Mouse (Mus musculus) embryonic facial prominence, embryonic 15.5 days (tissue): ENCODE results near the gene Yipf6. TPM values are rescaled to one million over a fixed set of nuclear protein-coding genes. Genes with fewer than 3 reads are reported as not detected.

Source experiments
- ATAC-seq: fragments of 200-750 bp; cut with Nextera tagmentation; 2 replicates; pipeline ENCODE4 v1.8.0; 2017; ENCODE audit warnings: low read depth, moderate TSS enrichment; ENCODE audit not compliant: insufficient number of reproducible peaks, low FRiP score, low TSS enrichment
- H3K27ac ChIP-seq: fragments of 300-500 bp; sonication (generic); replicated peaks from 2 replicates; pipeline ENCODE4 v1.5.1; 2015; ENCODE audit warnings: mild to moderate bottlenecking, inconsistent platforms
- H3K27me3 ChIP-seq: fragments of 300-500 bp; sonication (generic); 2 replicates; pipeline ENCODE4 v1.6.1; 2015; ENCODE audit warnings: inconsistent platforms
- H3K36me3 ChIP-seq: fragments of 300-500 bp; sonication (generic); 2 replicates; pipeline ENCODE4 v1.6.1; 2015; ENCODE audit warnings: mild to moderate bottlenecking, inconsistent platforms
- H3K4me1 ChIP-seq: fragments of 300-500 bp; sonication (generic); 2 replicates; pipeline ENCODE4 v1.6.1; 2015; ENCODE audit warnings: inconsistent platforms
- H3K4me2 ChIP-seq: fragments of 300-500 bp; sonication (generic); replicated peaks from 2 replicates; pipeline ENCODE4 v1.6.1; 2015; ENCODE audit warnings: mild to moderate bottlenecking, inconsistent platforms
- H3K4me3 ChIP-seq: fragments of 300-500 bp; sonication (generic); replicated peaks from 2 replicates; pipeline ENCODE4 v1.5.1; 2015; ENCODE audit warnings: mild to moderate bottlenecking, inconsistent platforms
- H3K9ac ChIP-seq: fragments of 300-500 bp; sonication (generic); 2 replicates; pipeline ENCODE4 v1.6.1; 2015; ENCODE audit warnings: inconsistent platforms
- H3K9me3 ChIP-seq: fragments of 300-500 bp; sonication (generic); replicated peaks from 2 replicates; pipeline ENCODE4 v1.6.1; 2016; ENCODE audit warnings: inconsistent platforms
- WGBS: fragments of 180-500 bp; shearing (Covaris S2); methylation state at CpG from one replicate; pipeline ENCODE4 v1.1.7; 2015; 5-methylcytosine and 5-hydroxymethylcytosine counted together
- polyA plus RNA-seq: library from polyadenylated mRNA; unstranded; fragments of >200 nt; fragmentation: Nextera tagmentation; extraction: Ambion mirVana; gene quantifications from 2 replicates; pipeline ENCODE4 v1.2.1, GENCODE M21; 2015

The Yipf6 gene
- polyA plus RNA-seq = 19.0 and 20.6 TPM in 2 replicates

DNA sequence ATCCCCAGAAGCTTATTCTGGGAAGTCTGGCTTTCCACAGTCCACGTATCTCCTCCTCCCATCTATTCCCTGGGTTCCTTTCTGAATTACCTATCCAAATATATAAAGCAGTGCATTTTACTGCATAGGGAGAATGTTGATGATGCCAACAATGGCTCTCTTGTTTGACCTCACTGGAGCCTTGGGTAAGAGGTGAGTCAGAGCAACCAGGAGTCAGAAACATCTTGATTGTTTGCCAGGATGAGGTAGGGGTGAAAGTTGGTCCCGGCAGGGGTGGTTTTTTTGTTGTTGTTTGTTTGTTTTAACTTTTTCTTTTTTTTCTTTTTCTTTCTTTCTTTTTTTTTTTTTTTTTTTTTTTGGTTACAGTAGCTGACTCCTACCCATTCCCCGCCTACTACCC lies at the start of gene Yipf6:
Gene Yipf6, plus strand, starts transcription at position 216 of the 400 bp plus-strand sequence.
- no peak for ATAC-seq
- 68% methylated on average over 3 of the region's 3 CpGs for WGBS
- no peaks in the 10 kb centered on the region for H3K27me3 ChIP-seq
- H3K27ac ChIP-seq = peak within 1 kb of the TSS; percentile 97
- no peaks in the 10 kb centered on the region for H3K36me3 ChIP-seq
- H3K4me1 ChIP-seq = peaks cover 5% of the 10 kb centered on the region
- H3K4me3 ChIP-seq = peak within 1 kb of the TSS; percentile 61
- no peaks in the 10 kb centered on the region for H3K9me3 ChIP-seq
- H3K4me2 ChIP-seq = peak within 1 kb of the TSS; percentile 51
- peak within 1 kb of the TSS; percentile 48 for H3K9ac ChIP-seq

DNA sequence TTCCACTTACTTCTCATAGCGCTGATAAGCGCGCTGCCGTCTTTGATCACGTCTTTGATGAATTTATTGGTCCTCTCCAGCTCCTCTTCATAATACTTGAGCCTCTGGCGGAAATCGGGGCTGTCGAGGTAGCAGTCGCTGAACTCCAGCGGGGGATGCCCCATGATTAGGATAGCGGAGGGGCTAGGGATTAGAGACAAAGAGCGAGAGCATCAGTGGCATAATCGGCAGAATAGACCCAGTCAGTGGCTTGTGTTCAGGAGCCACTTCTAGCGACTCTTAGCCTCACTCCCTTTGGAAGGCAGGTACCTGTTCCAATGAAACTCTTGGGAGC lies 46.1 kb upstream of the Yipf6 start:
- H3K4me3 ChIP-seq = peak overlapping the region; percentile 54
- no peaks in the 10 kb centered on the region for H3K4me1 ChIP-seq
- peak overlapping the region; percentile 26; the same call in 1 of the 2 replicates for H3K9ac ChIP-seq
- ATAC-seq = no peak
- peaks cover 7% of the 10 kb centered on the region; the same call in 1 of the 2 replicates for H3K27me3 ChIP-seq
- peak overlapping the region; percentile 51 for H3K4me2 ChIP-seq
- WGBS = 12% methylated on average over 14 of the region's 14 CpGs
- H3K9me3 ChIP-seq = no peaks in the 10 kb centered on the region
- no peaks in the 10 kb centered on the region for H3K36me3 ChIP-seq
- H3K27ac ChIP-seq = peak overlapping the region; percentile 84; the same call in 1 of the 2 replicates

DNA sequence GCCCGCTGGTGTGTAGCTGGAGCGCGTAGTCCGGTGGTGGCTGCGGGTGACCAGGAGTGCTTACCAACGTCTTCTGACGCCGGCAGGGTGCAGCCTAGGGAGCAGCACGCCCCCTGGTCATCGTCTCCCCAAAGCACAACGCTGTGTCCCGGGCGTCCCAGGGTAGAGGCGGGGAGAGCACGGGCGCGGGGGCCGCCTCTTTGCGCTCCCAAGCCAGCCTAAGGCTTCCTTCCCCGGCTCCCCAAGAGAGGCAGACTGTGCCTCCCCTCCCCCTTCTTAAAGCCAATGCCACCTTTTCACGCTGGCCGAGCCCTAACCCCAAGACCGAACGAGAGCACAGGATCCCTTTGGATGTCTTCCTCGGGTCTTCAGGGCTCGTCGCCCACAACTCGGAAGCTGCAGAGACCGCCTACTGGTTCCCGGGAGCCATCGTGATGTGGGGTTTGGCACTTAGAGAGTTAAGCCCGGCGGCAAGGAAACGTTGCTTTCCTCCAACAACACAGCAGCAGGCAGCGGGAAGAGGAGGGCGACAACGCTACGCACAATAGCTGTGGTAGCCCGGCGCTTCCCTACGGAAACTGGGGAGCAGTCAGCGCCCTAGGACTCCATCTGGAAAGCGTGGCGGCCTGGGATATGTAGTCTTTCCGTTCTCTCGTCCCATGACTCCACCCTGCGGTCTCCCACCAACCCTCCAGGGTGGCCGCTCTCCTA lies 45.6 kb upstream of the Yipf6 start, which contains the start of gene Ophn1:
Gene Ophn1, minus strand, starts transcription at position 620 of the 711 bp plus-strand sequence.
- ATAC-seq = peak; percentile 93
- Histone ChIP-seq H3K9me3 (no peaks in the 10 kb centered on the region), H3K4me3 (peak within 1 kb of the TSS; percentile 54), H3K9ac (peak within 1 kb of the TSS; percentile 26), H3K27me3 (peaks cover 7% of the 10 kb centered on the region; the same call in 1 of the 2 replicates), H3K4me1 (no peaks in the 10 kb centered on the region), H3K4me2 (peak within 1 kb of the TSS; percentile 51), H3K27ac (peak within 1 kb of the TSS; percentile 84), H3K36me3 (no peaks in the 10 kb centered on the region)
- 13% methylated on average over 47 of the region's 48 CpGs for WGBS

DNA sequence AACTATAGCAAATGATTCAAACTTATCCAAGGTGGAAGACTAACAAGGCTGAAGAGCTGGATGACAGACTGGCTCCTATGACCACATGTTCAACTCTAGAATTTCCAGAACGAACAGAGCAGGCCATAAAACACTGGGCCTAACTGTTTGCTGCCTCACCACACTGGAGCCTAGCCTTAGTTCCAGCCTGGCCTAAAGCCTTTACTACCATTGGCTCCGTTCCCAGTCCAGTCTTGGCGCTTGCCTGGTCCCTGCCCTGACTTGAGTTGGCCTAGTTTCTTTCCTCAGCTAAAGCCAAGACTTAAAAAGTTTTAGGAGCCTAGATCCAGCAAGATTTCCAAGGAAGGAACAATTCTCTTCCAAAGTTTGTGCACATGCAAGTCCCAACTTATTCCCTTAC lies 37.8 kb upstream of the Yipf6 start:
- Histone ChIP-seq H3K27ac (no peak overlapping the region), H3K4me2 (no peak overlapping the region), H3K9ac (no peak overlapping the region), H3K36me3 (no peaks in the 10 kb centered on the region), H3K9me3 (no peaks in the 10 kb centered on the region), H3K4me1 (no peaks in the 10 kb centered on the region), H3K4me3 (no peak overlapping the region), H3K27me3 (no peaks in the 10 kb centered on the region)
- no peak for ATAC-seq
- WGBS = 52% methylated on average over 3 of the region's 3 CpGs

DNA sequence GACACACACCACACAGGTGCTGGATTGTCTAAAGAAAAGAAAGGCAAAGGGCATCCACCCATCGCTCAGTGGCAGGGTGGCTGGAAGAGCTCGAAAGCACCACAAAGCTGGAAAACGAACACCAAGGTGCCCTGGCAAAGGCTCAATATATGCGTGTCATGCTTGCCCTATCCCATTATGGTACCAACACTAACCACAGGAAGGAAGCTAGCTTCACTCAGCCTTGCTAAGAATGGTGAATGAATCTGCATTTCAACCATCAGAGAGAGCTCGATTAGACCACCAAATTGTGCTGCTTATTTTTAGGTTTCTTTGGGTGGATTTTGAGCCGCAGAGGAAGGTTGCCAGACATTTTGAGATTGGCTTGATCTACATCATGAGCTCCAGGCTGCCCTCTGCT lies 31.9 kb upstream of the Yipf6 start:
- WGBS = 83% methylated on average over 6 of the region's 6 CpGs

DNA sequence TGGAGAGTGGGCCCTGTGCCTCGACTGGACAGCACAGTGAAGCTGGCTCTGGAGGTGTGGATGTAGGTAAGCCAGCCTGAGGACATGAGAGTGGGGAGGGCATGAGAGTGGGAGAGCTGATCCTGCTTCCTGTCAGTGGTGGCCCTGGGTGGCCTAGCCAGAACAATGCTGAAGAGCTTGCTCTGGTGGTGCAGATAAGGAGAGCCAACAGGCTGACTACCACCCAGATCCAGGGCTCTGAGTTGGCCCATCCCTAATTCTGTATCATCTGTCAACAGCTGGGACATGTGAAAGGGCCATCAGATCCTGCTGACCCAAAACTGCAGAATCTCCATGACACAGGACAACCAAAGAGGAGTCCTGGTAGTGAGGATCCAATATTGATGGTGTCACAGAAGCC lies 27.2 kb upstream of the Yipf6 start:
- Histone ChIP-seq H3K9me3 (no peaks in the 10 kb centered on the region), H3K9ac (no peak overlapping the region), H3K27ac (no peak overlapping the region), H3K4me1 (no peaks in the 10 kb centered on the region), H3K27me3 (no peaks in the 10 kb centered on the region), H3K36me3 (no peaks in the 10 kb centered on the region), H3K4me2 (no peak overlapping the region), H3K4me3 (no peak overlapping the region)
- WGBS = 55% methylated on average over 1 of the region's 1 CpGs
- no peak for ATAC-seq

More for the DNA sequence above, 31.9 kb upstream of the Yipf6 start:
- no peak for ATAC-seq
- Histone ChIP-seq H3K27me3 (no peaks in the 10 kb centered on the region), H3K36me3 (no peaks in the 10 kb centered on the region), H3K9ac (no peak overlapping the region), H3K4me1 (no peaks in the 10 kb centered on the region), H3K27ac (no peak overlapping the region), H3K4me3 (no peak overlapping the region), H3K9me3 (no peaks in the 10 kb centered on the region), H3K4me2 (no peak overlapping the region)

DNA sequence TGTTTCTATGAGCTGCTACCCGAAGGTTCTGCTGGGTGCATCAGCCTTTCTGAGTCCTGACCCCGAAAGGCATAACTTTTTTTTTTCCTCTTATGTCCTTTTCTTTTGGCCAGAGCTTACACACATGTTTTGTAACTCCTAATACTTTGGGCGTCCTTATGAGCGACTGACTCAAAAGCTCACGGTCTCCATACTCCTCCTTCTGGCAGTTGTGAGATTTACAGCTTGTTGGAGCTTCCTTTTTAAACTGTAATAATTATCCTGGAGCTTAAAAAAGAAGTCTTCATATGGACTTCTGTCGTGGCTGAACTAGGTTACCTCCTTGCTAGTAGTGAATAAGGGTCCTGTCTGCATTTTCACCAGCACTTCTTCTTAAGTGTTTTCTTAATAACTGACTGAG lies 16.7 kb upstream of the Yipf6 start:
- Histone ChIP-seq H3K4me3 (no peak overlapping the region), H3K4me2 (no peak overlapping the region), H3K27ac (no peak overlapping the region), H3K27me3 (no peaks in the 10 kb centered on the region), H3K36me3 (no peaks in the 10 kb centered on the region), H3K9ac (no peak overlapping the region), H3K4me1 (no peaks in the 10 kb centered on the region), H3K9me3 (no peaks in the 10 kb centered on the region)
- no peak for ATAC-seq
- WGBS = 17% methylated on average over 6 of the region's 6 CpGs

DNA sequence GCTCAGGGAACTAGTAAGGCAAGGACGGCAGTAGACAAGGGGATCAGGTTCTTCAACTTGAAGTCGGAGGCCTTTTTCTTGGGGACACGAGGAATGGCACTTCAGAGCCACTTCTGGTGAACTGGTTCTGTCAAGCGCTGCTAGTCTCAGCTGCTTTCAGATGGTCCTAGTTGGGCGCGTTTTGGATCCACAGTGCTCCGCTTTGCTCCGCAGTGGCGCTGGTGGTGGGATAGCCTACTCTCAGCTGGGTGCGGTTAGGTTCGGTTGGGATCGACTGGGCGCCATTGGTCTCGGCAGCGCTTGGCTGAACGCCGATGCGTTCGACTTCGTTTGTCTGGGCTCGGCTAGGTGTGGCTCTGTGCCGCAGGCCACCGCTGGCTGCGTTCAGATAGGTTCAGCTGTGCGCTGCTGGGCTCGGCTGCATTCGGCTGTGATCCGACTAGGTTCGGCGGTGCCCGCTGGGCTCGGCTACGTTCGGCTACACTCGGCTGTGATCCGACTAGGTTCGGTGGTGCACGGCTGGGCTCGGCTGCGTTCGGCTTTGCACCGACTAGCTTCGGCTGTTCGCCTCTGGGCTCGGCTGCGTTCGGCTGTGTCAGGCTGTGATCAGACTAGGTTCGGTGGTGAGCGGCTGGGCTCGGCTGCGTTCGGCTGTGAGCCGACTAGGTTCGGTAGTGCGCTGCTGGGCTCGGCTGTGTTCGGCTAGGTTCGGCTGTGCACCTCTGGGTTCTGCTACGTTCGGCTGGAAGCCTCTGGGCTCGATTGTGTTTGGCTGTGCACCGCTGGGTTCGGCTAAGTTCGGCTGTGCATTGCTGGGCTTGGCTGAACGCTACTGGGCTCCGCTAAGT lies 815 bp downstream of the Yipf6 start:
- Histone ChIP-seq H3K9ac (peak overlapping the region; percentile 48), H3K36me3 (0 out of 2 replicates have a peak, but pooled peaks cover under 1% of the 10 kb centered on the region), H3K4me1 (peaks cover 5% of the 10 kb centered on the region), H3K4me3 (peak overlapping the region; percentile 61), H3K27ac (peak overlapping the region; percentile 97), H3K4me2 (peak overlapping the region; percentile 51), H3K27me3 (no peaks in the 10 kb centered on the region), H3K9me3 (no peaks in the 10 kb centered on the region)
- peak; percentile 92 for ATAC-seq
- WGBS = 28% methylated on average over 66 of the region's 66 CpGs

DNA sequence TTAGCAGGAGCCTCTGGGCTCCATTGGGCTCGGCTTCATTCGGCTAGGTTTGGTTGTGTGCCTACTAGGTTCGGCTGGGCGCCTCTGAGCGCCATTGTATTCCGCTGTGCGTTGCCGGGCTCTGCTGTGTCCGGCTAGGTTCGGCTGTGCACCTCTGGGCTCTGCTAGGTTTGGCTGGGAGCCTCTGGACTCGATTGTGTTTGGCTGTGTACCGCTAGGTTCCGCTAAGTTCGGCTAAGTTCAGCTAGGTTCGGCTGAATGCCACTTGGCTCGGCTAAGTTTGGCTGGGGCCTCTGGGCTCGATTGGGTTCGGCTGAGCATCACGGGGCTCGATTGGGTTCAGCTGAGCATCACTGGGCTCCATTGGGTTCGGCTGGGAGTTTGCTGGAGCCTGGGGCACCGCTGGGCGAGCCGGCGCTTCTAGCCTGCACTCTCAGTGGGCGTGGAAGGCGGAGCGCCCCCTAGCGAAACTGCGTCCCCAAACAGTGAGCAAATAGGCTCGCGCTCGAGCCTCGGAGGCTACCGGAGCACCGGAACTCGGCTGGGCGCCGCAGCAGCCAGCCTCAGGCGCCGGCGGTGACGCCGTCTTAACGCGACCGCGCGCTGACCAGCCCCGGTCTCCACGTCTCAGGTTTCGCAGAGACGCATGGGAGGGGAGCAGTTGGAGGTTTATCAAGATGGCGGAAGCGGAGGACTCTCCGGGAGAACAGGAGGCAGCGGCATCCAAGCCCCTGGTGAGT lies 1.6 kb downstream of the Yipf6 start:
- Histone ChIP-seq H3K27ac (peak overlapping the region; percentile 97), H3K4me1 (peaks cover 5% of the 10 kb centered on the region), H3K9ac (peak overlapping the region; percentile 48), H3K36me3 (0 out of 2 replicates have a peak, but pooled peaks cover 3% of the 10 kb centered on the region), H3K27me3 (no peaks in the 10 kb centered on the region), H3K4me3 (peak overlapping the region; percentile 61), H3K9me3 (no peaks in the 10 kb centered on the region), H3K4me2 (peak overlapping the region; percentile 51)
- WGBS = 20% methylated on average over 57 of the region's 57 CpGs
- ATAC-seq = peak; percentile 86

DNA sequence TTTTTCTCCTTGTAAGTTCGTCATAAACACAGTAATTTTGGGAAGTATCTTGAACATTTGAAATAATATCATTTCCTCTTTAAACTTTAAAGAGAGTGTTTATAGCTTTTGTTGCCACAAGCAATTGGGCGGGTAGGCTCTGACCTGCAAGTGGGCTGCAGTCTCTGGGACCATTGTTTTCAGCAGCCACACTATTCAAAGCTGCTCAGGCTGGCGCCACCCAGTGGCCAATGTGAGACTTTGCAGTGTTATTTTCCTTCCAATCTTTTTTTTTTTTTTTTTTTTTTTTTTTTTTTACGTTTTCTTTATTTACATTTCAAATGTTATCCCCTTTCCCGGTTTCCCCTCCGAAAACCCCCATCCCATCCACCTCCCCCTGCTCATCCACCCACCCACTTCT lies 17.8 kb downstream of the Yipf6 start:
- Histone ChIP-seq H3K4me1 (no peaks in the 10 kb centered on the region), H3K4me2 (no peak overlapping the region), H3K27ac (no peak overlapping the region), H3K9ac (no peak overlapping the region), H3K9me3 (no peaks in the 10 kb centered on the region), H3K4me3 (no peak overlapping the region), H3K36me3 (no peaks in the 10 kb centered on the region), H3K27me3 (no peaks in the 10 kb centered on the region)
- WGBS = 21% methylated on average over 6 of the region's 6 CpGs
- ATAC-seq = no peak

DNA sequence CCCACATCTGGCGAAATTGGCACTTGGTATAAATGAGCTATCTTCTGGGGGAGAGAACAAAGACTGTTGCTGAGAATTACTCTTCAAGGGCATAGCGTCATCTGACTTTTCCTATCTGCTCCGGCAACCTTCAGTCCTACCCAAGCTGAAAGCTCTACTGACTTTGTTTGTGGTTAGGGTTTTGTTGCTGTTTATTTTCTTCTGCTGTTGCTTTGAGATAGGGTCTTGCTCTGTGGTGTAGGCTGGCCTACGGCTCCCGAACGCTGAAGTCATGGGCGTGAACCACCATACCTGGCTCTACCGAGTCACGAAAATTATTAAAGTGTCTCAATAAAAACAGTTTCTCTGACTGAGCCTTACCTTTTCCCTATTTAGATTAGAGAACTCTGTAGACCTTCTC lies 22.2 kb downstream of the Yipf6 start:
- 89% methylated on average over 9 of the region's 9 CpGs for WGBS
- H3K9ac ChIP-seq = no peak overlapping the region
- no peak overlapping the region for H3K4me3 ChIP-seq
- no peaks in the 10 kb centered on the region for H3K36me3 ChIP-seq
- H3K27ac ChIP-seq = no peak overlapping the region
- H3K4me1 ChIP-seq = no peaks in the 10 kb centered on the region
- no peak for ATAC-seq
- no peaks in the 10 kb centered on the region for H3K9me3 ChIP-seq
- H3K4me2 ChIP-seq = no peak overlapping the region
- no peaks in the 10 kb centered on the region for H3K27me3 ChIP-seq
